Mouse (Mus musculus) liver, postnatal 0 days (tissue): ENCODE results near the gene E130309D02Rik. TPM values are rescaled to one million over a fixed set of nuclear protein-coding genes. Genes with fewer than 3 reads are reported as not detected.

ENCODE experiments used
- ATAC-seq: fragments of 200-750 bp; cut with Nextera tagmentation; 2 replicates; pipeline ENCODE4 v1.8.0; 2017; ENCODE audit warnings: mild to moderate bottlenecking, moderate library complexity
- DNase-seq: peaks from one replicate; pipeline ENCODE4 v3.0.0-alpha.2; 2016
- H3K27ac ChIP-seq: fragments of 300-500 bp; sonication (generic); 2 replicates; pipeline ENCODE4 v1.5.1; 2014; ENCODE audit warnings: antibody characterized with exemption, moderate library complexity, mild to moderate bottlenecking, low read depth
- H3K27me3 ChIP-seq: fragments of 300-500 bp; sonication (generic); 2 replicates; pipeline ENCODE4 v1.6.1; 2014; ENCODE audit warnings: low read length, control low read depth, mixed read lengths; ENCODE audit not compliant: insufficient read depth
- H3K36me3 ChIP-seq: fragments of 300-500 bp; sonication (generic); replicated peaks from 2 replicates; pipeline ENCODE4 v1.6.1; 2014; ENCODE audit warnings: mild to moderate bottlenecking, control low read depth, low read length, moderate library complexity, mixed read lengths; ENCODE audit not compliant: insufficient read depth
- H3K4me1 ChIP-seq: fragments of 300-500 bp; sonication (generic); 2 replicates; pipeline ENCODE4 v1.6.1; 2014; ENCODE audit warnings: antibody characterized with exemption, mild to moderate bottlenecking, control low read depth; ENCODE audit not compliant: insufficient read depth
- H3K4me2 ChIP-seq: fragments of 300-500 bp; sonication (generic); 2 replicates; pipeline ENCODE4 v1.6.1; 2014; ENCODE audit warnings: low read depth, mild to moderate bottlenecking, low read length, moderate library complexity, mixed read lengths
- H3K4me3 ChIP-seq: fragments of 300-500 bp; sonication (generic); 2 replicates; pipeline ENCODE4 v1.5.1; 2014; ENCODE audit warnings: low read depth, low read length
- H3K9ac ChIP-seq: fragments of 300-500 bp; sonication (generic); replicated peaks from 2 replicates; pipeline ENCODE4 v1.6.1; 2014; ENCODE audit warnings: mild to moderate bottlenecking, moderate library complexity
- H3K9me3 ChIP-seq: fragments of 300-500 bp; sonication (generic); 2 replicates; pipeline ENCODE4 v1.6.1; 2016; ENCODE audit warnings: mild to moderate bottlenecking, control low read depth, low read length, mixed read lengths
- CTCF ChIP-seq: sonication (generic); IDR thresholded peaks from 2 replicates; pipeline ENCODE4 v1.5.1; 2016; ENCODE audit warnings: antibody characterized with exemption, low read depth
- EP300 ChIP-seq: IDR thresholded peaks from 2 replicates; pipeline ENCODE4 v1.6.1; 2016; ENCODE audit warnings: antibody characterized with exemption, low read depth, mild to moderate bottlenecking
- WGBS: fragments of 180-500 bp; shearing (Covaris S2); extraction: QIAGEN DNeasy Blood & Tissue Kit; methylation state at CpG from one replicate; pipeline ENCODE4 v1.1.7; 2014; ENCODE audit not compliant: insufficient replicate concordance; 5-methylcytosine and 5-hydroxymethylcytosine counted together
- polyA plus RNA-seq: library from polyadenylated mRNA; unstranded; fragments of >200 nt; fragmentation: Nextera tagmentation; extraction: Ambion mirVana; gene quantifications from 2 replicates; pipeline ENCODE4 v1.2.1, GENCODE M21; 2015

The E130309D02Rik gene
- polyA plus RNA-seq, 1 experiment from 2014 or later = 12.8 TPM

DNA sequence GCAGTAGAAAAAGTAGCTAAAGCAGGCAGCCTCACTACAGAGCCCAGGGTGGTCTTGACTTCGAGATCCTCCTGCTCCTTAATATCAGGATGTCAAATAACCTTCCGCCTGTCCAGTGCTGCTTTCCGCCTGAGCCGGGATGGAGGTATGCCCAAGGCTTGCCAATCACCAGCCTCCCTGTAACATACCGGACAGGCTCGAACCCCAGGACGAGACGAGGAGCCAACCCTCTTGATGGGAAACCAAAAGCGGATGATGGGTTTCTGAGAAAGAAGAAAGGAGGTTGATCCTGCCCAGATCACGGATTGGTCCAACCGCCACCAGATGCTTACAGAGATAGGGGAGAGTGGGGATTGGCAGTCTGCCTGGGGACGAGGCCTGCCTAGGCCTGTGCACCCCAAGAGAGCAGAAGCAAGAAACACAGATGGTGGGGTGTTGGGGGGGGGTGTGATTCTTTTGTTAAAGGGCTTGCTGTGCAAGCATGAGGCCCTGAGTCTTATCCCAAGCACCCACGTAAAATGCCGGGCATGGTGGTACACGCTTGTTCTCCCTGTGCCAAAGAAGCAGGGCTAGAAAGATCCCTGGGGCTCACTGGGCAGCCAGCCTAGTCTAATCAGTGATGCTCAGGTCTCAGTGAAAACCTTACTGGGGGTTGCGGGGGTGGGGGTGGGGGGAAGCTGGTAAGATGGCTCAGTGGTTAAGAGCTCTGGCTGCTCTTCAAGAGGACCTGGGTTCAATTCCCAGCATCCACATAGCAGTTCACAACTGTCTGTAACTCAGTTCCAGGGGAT lies 42.4 kb downstream of the E130309D02Rik start:
- Histone ChIP-seq H3K9me3 (no peaks in the 10 kb centered on the region), H3K36me3 (no peaks in the 10 kb centered on the region), H3K4me3 (no peak overlapping the region), H3K27ac (no peak overlapping the region), H3K27me3 (no peaks in the 10 kb centered on the region), H3K4me1 (peaks cover 14% of the 10 kb centered on the region), H3K9ac (no peak overlapping the region), H3K4me2 (no peak overlapping the region)
- peak; percentile 71 for TF ChIP-seq EP300
- no peak for TF ChIP-seq CTCF
- DNase-seq = peak; percentile 41
- peak; percentile 80 for ATAC-seq
- WGBS = 62% methylated on average over 16 of the region's 16 CpGs

DNA sequence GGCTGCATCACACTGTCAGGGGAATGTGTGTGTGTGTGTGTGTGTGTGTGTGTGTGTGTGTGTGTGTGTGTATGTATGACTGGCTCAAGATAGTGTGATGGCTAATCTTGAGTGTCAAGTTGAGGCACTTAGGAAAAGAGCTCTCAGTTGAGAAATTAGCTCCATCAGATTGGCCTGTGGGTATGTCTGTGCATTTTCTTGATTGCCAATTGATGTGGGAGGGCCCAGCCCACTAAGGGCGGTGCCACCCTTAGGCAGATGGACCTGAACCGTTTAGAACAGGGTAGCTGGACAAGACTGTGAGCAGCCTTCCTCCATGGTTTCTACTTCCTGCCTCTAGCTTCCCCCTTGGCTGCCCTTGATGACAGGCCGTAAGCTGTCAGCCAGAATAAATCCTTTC lies 43.1 kb downstream of the E130309D02Rik start:
- H3K9me3 ChIP-seq = no peaks in the 10 kb centered on the region
- no peaks in the 10 kb centered on the region for H3K27me3 ChIP-seq
- TF ChIP-seq EP300 = no peak
- TF ChIP-seq CTCF = no peak
- H3K36me3 ChIP-seq = no peaks in the 10 kb centered on the region
- ATAC-seq (0 out of 2 replicates have a peak, but pooled peaks have one; percentile 33), DNase-seq (no peak)
- H3K4me3 ChIP-seq = no peak overlapping the region
- H3K9ac ChIP-seq = no peak overlapping the region
- no peak overlapping the region for H3K4me2 ChIP-seq
- H3K4me1 ChIP-seq = peaks cover 14% of the 10 kb centered on the region
- H3K27ac ChIP-seq = no peak overlapping the region
- WGBS = 41% methylated on average over 3 of the region's 3 CpGs

DNA sequence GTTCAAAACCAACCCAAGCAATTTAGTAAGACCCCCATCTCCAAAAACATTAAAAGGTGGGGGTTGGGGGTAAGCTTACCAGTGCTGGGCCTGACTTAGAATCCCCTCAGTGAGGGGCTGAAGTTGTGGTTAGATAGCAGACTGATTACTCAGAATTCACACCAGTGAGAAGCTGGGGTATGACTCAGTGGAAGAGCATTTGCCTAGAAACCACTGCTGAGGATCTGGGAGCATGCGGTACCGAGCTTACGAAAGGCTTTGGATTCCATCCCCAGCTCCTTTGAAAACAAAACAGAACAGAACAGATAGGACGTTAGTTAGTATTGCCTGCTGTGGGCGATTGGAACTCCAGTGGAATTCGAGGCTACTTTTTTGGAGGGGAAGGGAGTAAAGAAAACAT lies 43.5 kb downstream of the E130309D02Rik start:
- ATAC-seq (no peak), DNase-seq (no peak)
- Histone ChIP-seq H3K9ac (no peak overlapping the region), H3K36me3 (no peaks in the 10 kb centered on the region), H3K4me1 (peaks cover 14% of the 10 kb centered on the region), H3K27ac (no peak overlapping the region), H3K9me3 (no peaks in the 10 kb centered on the region), H3K27me3 (no peaks in the 10 kb centered on the region), H3K4me2 (no peak overlapping the region), H3K4me3 (no peak overlapping the region)
- no peak for TF ChIP-seq EP300
- no peak for TF ChIP-seq CTCF
- WGBS = 78% methylated on average over 6 of the region's 6 CpGs

DNA sequence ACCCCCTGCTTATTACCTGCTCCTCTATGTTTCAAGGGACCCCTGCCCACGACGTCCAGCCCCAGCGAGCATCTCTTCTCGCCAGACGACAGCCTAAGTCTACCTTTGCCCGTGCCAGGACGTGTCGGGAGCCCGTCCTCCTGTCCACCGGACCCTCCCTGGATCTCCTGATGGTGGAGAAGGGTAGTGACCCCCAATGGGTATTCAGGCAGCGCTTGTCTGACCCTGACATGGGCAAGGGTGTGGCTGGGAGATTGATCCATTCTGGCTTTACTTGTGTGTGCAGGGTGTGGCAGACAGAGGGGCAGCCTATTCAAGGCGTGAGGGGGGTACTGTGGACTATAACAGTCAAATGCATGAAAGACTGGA lies 45.0 kb downstream of the E130309D02Rik start:
- DNase-seq = no peak
- H3K27me3 ChIP-seq = no peaks in the 10 kb centered on the region
- peaks cover 14% of the 10 kb centered on the region for H3K4me1 ChIP-seq
- H3K9ac ChIP-seq = peak overlapping the region; percentile 79
- H3K36me3 ChIP-seq = no peaks in the 10 kb centered on the region
- H3K27ac ChIP-seq = no peak overlapping the region
- no peaks in the 10 kb centered on the region for H3K9me3 ChIP-seq
- peak overlapping the region; percentile 97 for H3K4me2 ChIP-seq
- TF ChIP-seq EP300 = no peak
- no peak for TF ChIP-seq CTCF
- H3K4me3 ChIP-seq = peak overlapping the region; percentile 77
- peak; percentile 11; the same call in 1 of the 2 replicates for ATAC-seq
- WGBS = 8% methylated on average over 12 of the region's 12 CpGs

DNA sequence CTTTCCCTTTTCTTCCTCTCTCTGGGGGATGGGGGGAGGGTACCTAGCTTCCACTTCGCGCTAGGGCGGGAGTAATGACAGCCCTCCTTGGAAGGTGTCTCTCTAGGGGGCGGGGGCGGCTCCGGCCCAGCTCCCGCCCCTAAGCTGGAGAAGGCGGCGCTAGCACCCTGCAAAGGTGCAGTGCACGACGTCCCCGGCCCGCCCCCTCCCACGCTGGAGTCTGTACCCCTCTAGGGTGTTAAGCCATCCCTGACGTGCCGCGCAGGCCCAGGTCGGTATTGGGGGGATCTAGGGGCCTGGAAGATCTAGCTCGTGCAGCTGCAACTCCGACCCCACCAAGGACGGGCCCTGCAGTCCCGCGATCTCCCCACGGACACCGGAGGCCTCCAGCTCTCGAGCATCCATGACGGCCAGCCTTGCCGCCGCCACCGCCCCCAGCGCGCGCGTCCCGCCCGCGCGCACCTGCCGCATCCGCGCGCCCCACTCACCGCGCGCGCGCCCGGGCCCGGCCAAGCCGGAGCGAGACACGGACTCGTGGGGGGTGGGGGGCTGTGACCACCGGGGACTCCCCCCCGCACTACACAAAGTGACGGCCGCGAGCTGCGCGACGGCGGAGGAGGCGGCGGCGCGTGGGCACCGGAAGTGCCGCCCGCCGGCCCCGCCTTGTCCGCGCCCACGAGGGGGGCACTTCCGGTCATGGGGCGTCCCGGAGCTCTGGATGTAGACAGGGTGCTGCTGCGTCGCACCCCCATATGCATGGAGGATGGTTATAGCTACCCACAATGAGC lies 45.6 kb downstream of the E130309D02Rik start, which contains the start of gene Zfp316:
Gene Zfp316 (minus strand): TSS at position 660 of the 788 bp plus-strand sequence.
- peak within 1 kb of the TSS; percentile 51; the same call in 1 of the 2 replicates for H3K27ac ChIP-seq

DNA sequence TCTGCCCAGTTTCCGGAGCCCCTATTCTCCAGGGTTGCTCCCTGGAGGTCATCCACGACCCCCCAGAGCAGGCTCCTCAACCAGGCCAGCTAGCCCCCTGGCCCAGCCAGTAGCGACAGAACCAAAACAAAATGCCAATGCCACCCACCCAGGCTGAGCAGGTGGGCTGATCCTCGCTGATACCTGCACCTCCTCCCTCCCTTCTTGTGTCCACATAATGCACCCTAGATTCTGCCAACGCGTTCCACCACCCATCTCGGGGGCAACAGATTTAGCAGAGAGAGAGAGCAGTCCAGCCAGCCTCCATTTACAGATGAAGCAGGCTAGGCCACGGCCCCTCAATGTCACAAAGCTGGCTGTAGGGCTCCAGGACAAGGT lies 46.2 kb downstream of the E130309D02Rik start:
- H3K9me3 ChIP-seq = no peaks in the 10 kb centered on the region
- no peak for ATAC-seq
- H3K4me1 ChIP-seq = peaks cover 14% of the 10 kb centered on the region
- H3K27ac ChIP-seq = no peak overlapping the region
- peak overlapping the region; percentile 97 for H3K4me2 ChIP-seq
- H3K4me3 ChIP-seq = peak overlapping the region; percentile 77
- TF ChIP-seq EP300 = no peak
- no peak for TF ChIP-seq CTCF
- peak overlapping the region; percentile 79 for H3K9ac ChIP-seq
- H3K27me3 ChIP-seq = no peaks in the 10 kb centered on the region
- H3K36me3 ChIP-seq = no peaks in the 10 kb centered on the region
- 34% methylated on average over 8 of the region's 8 CpGs for WGBS
- no peak for DNase-seq

More for the DNA sequence above, 45.6 kb downstream of the E130309D02Rik start, which contains the start of gene Zfp316:
- no peaks in the 10 kb centered on the region for H3K36me3 ChIP-seq
- DNase-seq = peak; percentile 67
- H3K9me3 ChIP-seq = no peaks in the 10 kb centered on the region
- peak within 1 kb of the TSS; percentile 79 for H3K9ac ChIP-seq
- peak within 1 kb of the TSS; percentile 77 for H3K4me3 ChIP-seq
- TF ChIP-seq CTCF (no peak), EP300 (no peak)
- H3K4me2 ChIP-seq = peak within 1 kb of the TSS; percentile 97
- 1% methylated on average over 59 of the region's 79 CpGs for WGBS
- H3K4me1 ChIP-seq = peaks cover 14% of the 10 kb centered on the region
- no peaks in the 10 kb centered on the region for H3K27me3 ChIP-seq
- ATAC-seq = peak; percentile 65
